Mouse (Mus musculus): ENCODE results near the gene Pdia4.
"Not testable (repeated sequence)": the region's sequence is repeated elsewhere in the genome, so short reads cannot be mapped to it uniquely, and the experiment has no call there.

Pdia4 gene

GRCm38 (mm10) chr6:47810181-47810580, 3.0 kb downstream of the Pdia4 start:
- no peak for DNase-seq

- DNase-seq, result no peak
Measured at GRCm38 (mm10) chr6:47809053-47809452, 4.2 kb downstream of the Pdia4 start.

DNA sequence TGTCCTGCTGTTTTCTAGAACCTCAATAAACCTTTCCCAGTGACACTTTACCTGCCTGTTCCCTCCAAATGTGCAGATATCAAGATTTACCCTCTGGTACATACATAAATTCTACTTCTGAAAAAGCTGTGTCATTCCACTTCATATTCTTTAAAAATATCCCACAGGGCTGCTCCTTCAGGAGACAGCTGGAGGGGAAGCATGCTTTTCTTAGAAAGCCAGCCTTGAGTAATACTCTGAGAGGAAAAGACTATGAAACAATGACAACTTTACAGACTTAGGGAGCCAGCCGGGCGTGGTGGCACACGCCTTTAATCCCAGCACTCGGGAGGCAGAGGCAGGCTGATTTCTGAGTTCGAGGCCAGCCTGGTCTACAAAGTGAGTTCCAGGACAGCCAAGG, 4.7 kb downstream of the Pdia4 start:
- peak; percentile 20 for DNase-seq

DNA sequence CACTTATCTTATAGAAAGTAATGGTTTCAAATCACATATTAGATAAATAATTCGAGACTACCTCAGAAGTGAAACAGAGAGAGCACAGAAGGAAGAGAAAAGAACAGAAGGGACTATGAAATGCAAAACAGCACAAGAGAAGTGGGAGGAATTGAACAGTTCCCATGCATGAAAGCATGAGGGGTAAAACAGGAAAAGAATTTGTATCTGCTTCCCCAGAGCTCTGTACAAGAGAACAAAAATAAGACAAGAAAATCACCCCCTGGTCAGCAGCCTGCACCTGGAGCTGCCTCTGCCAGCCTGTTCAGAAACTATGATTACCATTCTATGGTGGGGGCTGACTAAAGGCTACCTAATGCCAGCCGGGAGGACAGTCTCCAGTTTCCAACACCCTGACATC, 5.8 kb downstream of the Pdia4 start:
- DNase-seq, result no peak

DNA sequence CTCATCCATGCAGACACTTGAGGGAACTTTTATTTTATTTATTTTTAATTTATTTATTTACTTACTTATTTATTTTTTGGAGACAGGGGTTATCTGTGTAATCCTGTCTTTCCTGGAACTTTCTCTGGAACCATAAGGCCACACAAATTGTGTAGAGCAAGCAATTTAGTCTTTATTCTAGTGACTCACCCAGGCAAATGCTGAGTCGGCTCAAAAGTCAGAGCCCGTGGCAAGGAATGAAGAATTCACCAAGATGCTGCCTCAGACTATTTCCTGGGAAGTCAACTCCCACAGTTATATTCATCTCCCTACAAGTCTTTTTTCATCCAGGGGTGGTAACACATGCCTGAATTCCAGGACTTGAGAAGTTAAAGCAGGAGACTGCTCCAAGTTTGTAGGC, 7.7 kb downstream of the Pdia4 start:
- no peak for DNase-seq

DNA sequence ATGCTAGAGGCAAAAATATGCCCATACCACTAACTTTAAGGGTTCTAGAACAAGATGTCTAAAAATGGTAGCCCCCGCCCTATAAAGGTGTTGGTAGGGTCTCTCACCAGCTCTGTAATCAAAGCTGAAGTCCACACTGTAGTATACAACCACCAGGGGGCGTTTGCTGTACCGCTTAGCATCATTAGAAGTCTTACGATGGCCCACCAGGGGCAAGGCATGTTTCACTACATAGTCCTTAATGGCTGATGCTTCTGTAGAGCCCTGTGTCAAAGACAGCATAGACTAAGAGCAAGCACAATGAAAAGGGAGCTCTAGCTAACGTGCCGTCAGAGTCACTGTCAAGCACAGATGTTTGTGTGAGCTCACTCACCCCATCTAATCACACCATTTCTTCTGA, 14.2 kb downstream of the Pdia4 start:
- DNase-seq, result no peak

- DNase-seq, result no peak
Measured at GRCm38 (mm10) chr6:47794106-47794830, 19.0 kb downstream of the Pdia4 start.

GRCm38 (mm10) chr6:47793284-47793683, 19.9 kb downstream of the Pdia4 start:
- no peak for DNase-seq

- DNase-seq, result no peak
Measured at GRCm38 (mm10) chr6:47792533-47792932, 20.7 kb downstream of the Pdia4 start.

DNA sequence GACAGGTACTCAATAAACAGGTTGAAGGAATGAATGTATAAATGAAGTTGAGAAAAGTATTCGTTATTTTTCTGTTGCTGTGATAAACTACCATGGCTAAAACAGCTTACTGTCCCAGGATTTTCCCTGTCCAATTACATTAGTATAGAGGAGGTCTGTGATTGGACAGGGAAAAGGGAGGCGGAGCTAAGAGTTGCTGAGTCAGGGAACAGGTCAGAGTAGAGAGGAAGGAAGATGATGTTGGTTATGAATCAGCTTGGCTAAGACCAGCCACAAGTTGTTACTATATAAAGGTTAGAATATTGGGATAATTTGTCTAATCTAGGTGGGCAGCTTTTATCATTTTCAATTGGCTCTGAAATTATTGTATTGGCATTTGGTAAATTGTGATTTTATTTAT, 22.5 kb downstream of the Pdia4 start:
- DNase-seq, result no peak

DNA sequence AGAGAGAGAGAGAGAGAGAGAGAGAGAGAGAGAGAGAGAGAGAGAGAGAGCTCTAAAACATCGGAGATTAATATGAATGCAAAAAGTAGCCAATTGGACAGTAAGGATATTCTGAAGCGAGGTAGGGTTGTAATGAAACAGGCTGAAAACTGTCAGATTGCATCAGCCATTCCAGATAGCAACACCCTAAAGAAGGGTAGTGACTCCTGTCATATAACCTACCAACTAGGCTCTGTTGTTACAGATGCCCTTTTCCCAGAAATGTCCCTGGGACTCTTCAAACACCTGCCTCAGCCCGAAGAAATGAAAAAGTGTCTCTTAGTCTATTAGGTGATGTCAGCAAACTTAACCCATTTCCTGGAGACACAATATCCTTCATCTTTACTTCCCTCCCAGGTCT, 24.4 kb downstream of the Pdia4 start:
- DNase-seq, result peak; percentile 14

GRCm38 (mm10) chr6:47787941-47788736, 25.1 kb downstream of the Pdia4 start:
- DNase-seq, result peak; percentile 81

GRCm38 (mm10) chr6:47784707-47785412, 28.4 kb downstream of the Pdia4 start:
- no peak for DNase-seq

- peak; percentile 12 for DNase-seq
Measured at GRCm38 (mm10) chr6:47781091-47781968, 31.9 kb downstream of the Pdia4 start.

DNA sequence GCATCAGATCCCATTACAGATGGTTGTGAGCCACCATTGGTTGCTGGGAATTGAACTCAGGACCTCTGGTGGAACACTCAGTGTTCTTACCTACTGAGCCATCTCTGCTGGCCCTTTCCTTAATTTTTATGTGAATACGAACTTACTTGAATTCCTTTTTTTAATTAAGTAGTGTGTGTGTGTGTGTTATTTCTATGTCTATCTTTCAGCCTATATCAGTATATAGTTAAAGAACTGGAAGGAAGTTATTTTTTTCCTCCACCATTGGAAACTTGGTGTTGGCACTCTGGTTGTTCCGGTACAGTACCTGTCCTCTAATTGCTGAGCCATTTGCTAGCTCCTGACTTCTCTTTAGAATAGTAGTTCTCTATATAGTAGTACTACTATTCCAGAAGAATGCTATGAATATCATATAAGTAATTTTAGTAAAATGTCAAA, 32.6 kb downstream of the Pdia4 start:
- no peak for DNase-seq

DNA sequence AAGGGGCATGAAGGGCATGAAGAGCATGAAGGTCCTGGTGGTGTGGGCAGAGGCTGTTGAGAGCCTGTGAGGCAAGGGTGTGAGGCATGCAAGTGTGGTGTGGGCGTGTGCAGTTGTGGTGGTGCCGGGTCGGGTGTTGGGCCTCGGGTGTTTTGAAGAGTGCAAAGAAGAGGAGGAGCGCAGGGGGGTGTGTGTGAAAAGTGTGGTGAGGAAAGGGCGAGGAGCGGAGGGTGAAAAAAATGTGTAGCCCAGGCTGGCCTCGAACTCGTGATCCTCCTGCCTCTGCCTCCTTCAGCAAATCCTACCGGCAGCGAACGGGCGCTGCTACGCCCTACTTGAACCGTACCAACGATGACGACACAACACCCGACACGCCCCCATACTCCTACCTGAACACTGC, 41.5 kb downstream of the Pdia4 start:
- not testable (repeated sequence) for DNase-seq

GRCm38 (mm10) chr6:47771113-47771512, 42.1 kb downstream of the Pdia4 start:
- DNase-seq, result not testable (repeated sequence)

DNA sequence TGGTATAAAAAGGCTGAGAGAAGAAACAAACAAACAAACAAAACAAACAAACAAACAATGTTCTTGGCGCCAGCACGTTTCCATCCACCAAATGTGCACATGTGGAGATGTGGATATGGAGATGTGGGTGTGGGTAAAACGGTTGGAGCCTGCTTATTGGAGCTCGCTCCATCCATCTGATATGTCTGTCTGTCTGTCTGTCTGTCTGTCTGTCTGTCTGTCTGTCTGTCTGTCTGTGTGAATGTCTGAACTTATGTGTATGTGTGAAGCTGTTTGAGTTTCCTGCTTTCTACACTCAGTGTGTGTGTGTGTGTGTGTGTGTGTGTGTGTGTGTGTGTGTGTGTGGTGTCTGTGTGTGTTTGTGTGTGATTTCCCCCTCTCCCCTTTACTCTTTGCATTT, 43.4 kb downstream of the Pdia4 start:
- DNase-seq, result not testable (repeated sequence)

GRCm38 (mm10) chr6:47768520-47768919, 44.7 kb downstream of the Pdia4 start:
- not testable (repeated sequence) for DNase-seq

DNA sequence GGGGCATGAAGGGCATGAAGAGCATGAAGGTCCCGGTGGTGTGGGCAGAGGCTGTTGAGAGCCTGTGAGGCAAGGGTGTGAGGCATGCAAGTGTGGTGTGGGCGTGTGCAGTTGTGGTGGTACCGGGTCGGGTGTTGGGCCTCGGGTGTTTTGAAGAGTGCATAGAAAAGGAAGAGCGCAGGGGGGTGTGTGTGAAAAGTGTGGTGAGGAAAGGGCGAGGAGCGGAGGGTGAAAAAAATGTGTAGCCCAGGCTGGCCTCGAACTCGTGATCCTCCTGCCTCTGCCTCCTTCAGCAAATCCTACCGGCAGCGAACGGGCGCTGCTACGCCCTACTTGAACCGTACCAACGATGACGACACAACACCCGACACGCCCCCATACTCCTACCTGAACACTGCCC, 45.9 kb downstream of the Pdia4 start:
- not testable (repeated sequence) for DNase-seq

GRCm38 (mm10) chr6:47762686-47763085, 50.5 kb downstream of the Pdia4 start:
- not testable (repeated sequence) for DNase-seq

DNA sequence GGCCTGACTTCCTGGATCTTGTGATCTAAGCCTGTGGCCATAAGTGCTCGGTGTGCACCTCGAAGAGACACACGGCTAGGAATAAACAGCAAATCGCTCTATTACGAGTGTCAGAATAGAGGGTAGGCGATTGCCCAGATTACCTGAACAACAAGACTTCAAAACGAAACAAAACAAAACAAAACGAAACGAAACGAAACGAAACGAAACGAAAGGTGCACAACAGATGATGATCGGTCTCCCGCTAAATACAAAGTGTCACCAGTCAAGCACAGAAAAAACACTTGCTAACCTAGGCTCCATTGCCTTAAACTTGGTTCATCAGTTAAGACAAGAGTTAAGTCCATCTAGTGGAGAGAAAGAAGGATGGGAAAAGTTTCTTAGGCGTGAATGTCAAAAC, 53.8 kb downstream of the Pdia4 start:
- DNase-seq, result not testable (repeated sequence)

DNA sequence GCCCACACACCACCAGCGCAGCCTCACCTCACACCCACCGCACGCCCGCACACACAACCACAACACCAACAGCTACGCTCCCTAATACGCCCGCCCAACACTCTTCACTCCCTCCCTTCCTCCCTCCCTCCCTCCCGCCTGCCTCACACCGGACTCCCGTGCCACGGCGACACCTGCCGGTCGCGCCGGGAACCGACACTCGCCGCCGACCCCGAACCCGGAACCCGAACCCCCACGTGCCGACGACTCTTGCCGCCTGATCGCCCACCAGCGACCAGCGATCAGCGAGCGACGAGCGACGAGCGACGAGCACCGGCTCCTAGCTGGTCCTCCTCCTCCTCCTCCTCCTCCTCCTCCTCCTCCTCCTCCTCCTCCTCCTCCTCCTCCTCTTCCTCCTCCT, 55.4 kb downstream of the Pdia4 start:
- peak; percentile 78 for DNase-seq
